Mouse (Mus musculus): Measurements from ENCODE around the gene Wap. TPM values are rescaled to one million over a fixed set of nuclear protein-coding genes. Genes with fewer than 3 reads are reported as not detected.

Wap gene
- polyA plus RNA-seq, 1 experiment from 2014 or later, result not detected

- no peaks in the 10 kb centered on the region for H3K9me3 ChIP-seq (ENCODE audit: control insufficient read depth, low read length)
- 97% methylated on average over 5 of the region's 5 CpGs for WGBS
- H3K27ac ChIP-seq (ENCODE audit: low read depth, low read length), result no peak overlapping the region
- H3K9ac ChIP-seq (ENCODE audit: low read depth, low read length), result no peak overlapping the region
- peaks cover 42% of the 10 kb centered on the region for H3K36me3 ChIP-seq (ENCODE audit: control insufficient read depth, insufficient read depth, low read length)
- no peak overlapping the region for H3K4me2 ChIP-seq (ENCODE audit: low read length)
- no peaks in the 10 kb centered on the region for H3K27me3 ChIP-seq (replicated peaks; ENCODE audit: control insufficient read depth, insufficient read depth, low read length)
- no peak for ATAC-seq
- no peak overlapping the region for H3K4me3 ChIP-seq (ENCODE audit: low read length)
- peaks cover 25% of the 10 kb centered on the region for H3K4me1 ChIP-seq (ENCODE audit: control insufficient read depth, insufficient read depth, low read depth, low read length)
Observed at GRCm38 (mm10) chr11:6595339-6595738, 43.1 kb downstream of the Wap start.

DNA sequence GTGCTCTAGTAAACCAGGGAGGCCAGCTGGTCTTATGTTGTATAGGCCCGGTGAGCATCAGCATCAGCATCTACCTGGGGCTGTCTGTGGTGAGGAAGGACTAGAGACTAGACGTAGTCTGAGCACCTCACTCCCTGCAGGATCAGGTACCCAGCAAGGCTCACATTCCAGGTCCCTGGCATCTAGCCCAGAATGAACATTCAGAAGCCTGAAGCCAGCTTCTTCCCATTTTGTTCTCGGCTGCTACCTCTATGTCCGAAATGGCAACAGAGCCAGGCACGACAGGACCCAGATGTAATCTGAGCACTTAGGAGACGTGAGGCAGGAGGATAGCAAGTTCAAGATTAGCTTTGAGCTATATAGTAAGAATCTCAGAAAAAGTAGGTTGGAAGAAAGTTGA lies 43.6 kb downstream of the Wap start:
- no peak for ATAC-seq
- Histone ChIP-seq H3K36me3 (ENCODE audit: control insufficient read depth, insufficient read depth, low read length) (peaks cover 42% of the 10 kb centered on the region), H3K9ac (ENCODE audit: low read depth, low read length) (no peak overlapping the region), H3K9me3 (ENCODE audit: control insufficient read depth, low read length) (no peaks in the 10 kb centered on the region), H3K4me1 (ENCODE audit: control insufficient read depth, insufficient read depth, low read depth, low read length) (peaks cover 21% of the 10 kb centered on the region), H3K4me3 (ENCODE audit: low read length) (no peak overlapping the region), H3K27ac (ENCODE audit: low read depth, low read length) (no peak overlapping the region; the same call in 1 of the 2 replicates), H3K4me2 (ENCODE audit: low read length) (no peak overlapping the region), H3K27me3 (replicated peaks; ENCODE audit: control insufficient read depth, insufficient read depth, low read length) (no peaks in the 10 kb centered on the region)
- WGBS, result 89% methylated on average over 6 of the region's 6 CpGs

GRCm38 (mm10) chr11:6593406-6593805 lies 45.0 kb downstream of the Wap start:
- Histone ChIP-seq H3K36me3 (ENCODE audit: control insufficient read depth, insufficient read depth, low read length) (peaks cover 49% of the 10 kb centered on the region), H3K27ac (ENCODE audit: low read depth, low read length) (no peak overlapping the region)
- 67% methylated on average over 11 of the region's 11 CpGs for WGBS

DNA sequence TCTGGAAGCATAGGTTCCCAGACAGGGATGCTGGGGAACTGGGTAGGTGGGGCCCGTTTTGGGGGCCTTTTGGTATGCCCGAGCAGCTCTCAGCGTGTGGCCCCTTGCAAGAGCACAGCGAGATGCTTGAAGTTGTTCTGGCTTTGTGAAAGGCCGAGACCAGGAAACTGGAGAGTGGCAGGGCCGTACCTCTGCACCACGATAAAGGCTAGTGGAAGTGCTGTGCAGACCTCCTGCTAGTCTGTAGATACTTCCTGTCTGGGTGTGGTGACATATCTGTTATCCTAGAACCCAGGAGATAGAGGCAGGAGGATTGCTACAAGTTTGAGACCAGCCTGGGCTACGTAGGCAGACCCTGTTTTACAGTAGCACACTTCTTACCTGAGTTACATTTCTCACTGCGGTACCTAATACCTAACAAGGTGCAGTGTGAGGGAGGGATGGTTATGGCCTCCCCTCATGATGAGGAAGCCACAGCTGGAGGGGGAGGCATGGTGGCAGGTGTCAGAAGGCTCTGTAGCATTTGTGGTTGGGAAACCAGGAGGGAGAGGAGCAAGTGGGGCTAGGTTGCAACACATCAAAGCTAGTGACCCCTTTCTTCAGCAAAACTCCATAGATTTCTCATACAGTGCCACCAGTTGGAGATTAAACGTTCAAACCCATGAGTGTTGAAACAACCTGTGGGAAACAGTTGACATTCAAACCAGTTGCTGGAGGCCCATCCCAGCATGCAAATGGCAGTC lies 47.3 kb downstream of the Wap start:
- Histone ChIP-seq H3K27me3 (replicated peaks; ENCODE audit: control insufficient read depth, insufficient read depth, low read length) (no peaks in the 10 kb centered on the region), H3K27ac (ENCODE audit: low read depth, low read length) (no peak overlapping the region), H3K9me3 (ENCODE audit: control insufficient read depth, low read length) (no peaks in the 10 kb centered on the region), H3K4me2 (ENCODE audit: low read length) (no peak overlapping the region), H3K4me3 (ENCODE audit: low read length) (no peak overlapping the region), H3K9ac (ENCODE audit: low read depth, low read length) (no peak overlapping the region), H3K36me3 (ENCODE audit: control insufficient read depth, insufficient read depth, low read length) (peaks cover 46% of the 10 kb centered on the region), H3K4me1 (ENCODE audit: control insufficient read depth, insufficient read depth, low read depth, low read length) (no peaks in the 10 kb centered on the region)
- ATAC-seq, result no peak
- 74% methylated on average over 10 of the region's 10 CpGs for WGBS

More at GRCm38 (mm10) chr11:6593406-6593805, 45.0 kb downstream of the Wap start:
- Histone ChIP-seq H3K9ac (ENCODE audit: low read depth, low read length) (no peak overlapping the region), H3K4me1 (ENCODE audit: control insufficient read depth, insufficient read depth, low read depth, low read length) (peaks cover 7% of the 10 kb centered on the region; the same call in 1 of the 2 replicates), H3K9me3 (ENCODE audit: control insufficient read depth, low read length) (no peaks in the 10 kb centered on the region), H3K27me3 (replicated peaks; ENCODE audit: control insufficient read depth, insufficient read depth, low read length) (no peaks in the 10 kb centered on the region), H3K4me3 (ENCODE audit: low read length) (no peak overlapping the region), H3K4me2 (ENCODE audit: low read length) (no peak overlapping the region)
- ATAC-seq, result no peak

DNA sequence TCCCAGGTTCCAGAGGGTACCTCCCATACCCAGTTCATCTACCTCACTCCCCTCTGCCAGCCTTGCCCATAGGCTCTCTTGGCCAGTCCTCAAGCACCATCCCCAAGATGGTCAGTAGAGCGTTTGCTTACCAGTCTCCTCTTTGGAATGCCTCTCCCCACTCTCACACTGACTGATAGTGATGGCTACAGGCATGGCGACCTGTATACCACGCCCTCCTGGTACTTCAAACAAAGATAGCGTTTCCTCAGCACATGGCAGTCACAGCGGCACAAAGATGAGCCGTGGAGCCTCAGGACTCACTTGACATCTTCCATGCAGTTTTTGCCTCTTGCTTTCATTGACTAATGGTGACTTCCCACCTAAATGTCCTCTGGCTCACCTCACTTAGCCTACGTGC lies 48.6 kb downstream of the Wap start:
- Histone ChIP-seq H3K9ac (ENCODE audit: low read depth, low read length) (no peak overlapping the region), H3K4me1 (ENCODE audit: control insufficient read depth, insufficient read depth, low read depth, low read length) (no peaks in the 10 kb centered on the region), H3K36me3 (ENCODE audit: control insufficient read depth, insufficient read depth, low read length) (peaks cover 41% of the 10 kb centered on the region), H3K27ac (ENCODE audit: low read depth, low read length) (no peak overlapping the region), H3K27me3 (replicated peaks; ENCODE audit: control insufficient read depth, insufficient read depth, low read length) (no peaks in the 10 kb centered on the region), H3K4me2 (ENCODE audit: low read length) (no peak overlapping the region), H3K9me3 (ENCODE audit: control insufficient read depth, low read length) (no peaks in the 10 kb centered on the region), H3K4me3 (ENCODE audit: low read length) (no peak overlapping the region)
- WGBS, result 92% methylated on average over 7 of the region's 7 CpGs
- no peak for ATAC-seq

GRCm38 (mm10) chr11:6588295-6588694 lies 50.1 kb downstream of the Wap start:
- H3K36me3 ChIP-seq (ENCODE audit: control insufficient read depth, insufficient read depth, low read length), result peaks cover 31% of the 10 kb centered on the region
- H3K27ac ChIP-seq (ENCODE audit: low read depth, low read length), result no peak overlapping the region
- H3K4me2 ChIP-seq (ENCODE audit: low read length), result no peak overlapping the region
- H3K9ac ChIP-seq (ENCODE audit: low read depth, low read length), result no peak overlapping the region
- no peaks in the 10 kb centered on the region for H3K4me1 ChIP-seq (ENCODE audit: control insufficient read depth, insufficient read depth, low read depth, low read length)
- H3K4me3 ChIP-seq (ENCODE audit: low read length), result no peak overlapping the region
- no peak for ATAC-seq
- H3K27me3 ChIP-seq (replicated peaks; ENCODE audit: control insufficient read depth, insufficient read depth, low read length), result no peaks in the 10 kb centered on the region
- WGBS, result 94% methylated on average over 7 of the region's 7 CpGs
- no peaks in the 10 kb centered on the region for H3K9me3 ChIP-seq (ENCODE audit: control insufficient read depth, low read length)

DNA sequence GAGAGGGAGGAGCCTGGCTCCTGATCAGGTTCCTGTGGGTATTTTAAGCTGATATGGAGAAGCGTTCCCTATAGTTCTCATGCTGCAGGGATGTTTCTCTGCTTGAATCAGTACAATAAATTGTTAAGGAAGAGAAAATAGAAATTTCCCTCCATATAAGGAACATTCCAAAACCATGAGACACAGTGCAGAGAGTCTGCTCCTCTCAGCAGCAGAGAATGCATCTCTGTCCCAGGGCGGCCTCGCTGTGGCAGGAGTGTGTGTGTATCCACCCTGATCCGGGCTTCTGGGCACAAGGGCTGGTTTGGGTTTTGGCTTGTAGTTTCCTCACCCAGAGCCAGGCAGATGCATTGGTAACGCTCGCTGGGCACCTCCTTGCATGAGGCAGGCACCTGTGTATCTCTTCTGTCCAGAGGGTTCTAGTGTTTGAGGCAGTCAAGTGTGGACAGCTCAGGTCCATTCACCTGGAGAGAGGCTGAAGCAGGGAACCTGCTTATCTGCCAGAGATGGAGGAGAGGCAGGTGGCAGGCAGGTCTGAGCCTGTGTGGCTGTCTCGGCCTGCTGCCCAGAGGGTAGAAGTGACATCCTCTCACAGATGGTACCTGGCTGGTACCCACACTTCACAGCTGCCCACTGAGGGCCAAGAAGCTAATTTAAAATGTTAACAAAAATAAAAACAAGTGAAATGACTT lies 51.0 kb downstream of the Wap start:
- H3K27ac ChIP-seq (ENCODE audit: low read depth, low read length), result no peak overlapping the region
- H3K4me2 ChIP-seq (ENCODE audit: low read length), result no peak overlapping the region
- H3K4me3 ChIP-seq (ENCODE audit: low read length), result no peak overlapping the region
- H3K27me3 ChIP-seq (replicated peaks; ENCODE audit: control insufficient read depth, insufficient read depth, low read length), result no peaks in the 10 kb centered on the region
- no peak overlapping the region for H3K9ac ChIP-seq (ENCODE audit: low read depth, low read length)
- WGBS, result 93% methylated on average over 7 of the region's 7 CpGs
- peaks cover 28% of the 10 kb centered on the region for H3K36me3 ChIP-seq (ENCODE audit: control insufficient read depth, insufficient read depth, low read length)
- 0 out of 2 replicates have a peak, but pooled peaks have one; percentile 21 for ATAC-seq
- no peaks in the 10 kb centered on the region for H3K4me1 ChIP-seq (ENCODE audit: control insufficient read depth, insufficient read depth, low read depth, low read length)
- H3K9me3 ChIP-seq (ENCODE audit: control insufficient read depth, low read length), result no peaks in the 10 kb centered on the region

DNA sequence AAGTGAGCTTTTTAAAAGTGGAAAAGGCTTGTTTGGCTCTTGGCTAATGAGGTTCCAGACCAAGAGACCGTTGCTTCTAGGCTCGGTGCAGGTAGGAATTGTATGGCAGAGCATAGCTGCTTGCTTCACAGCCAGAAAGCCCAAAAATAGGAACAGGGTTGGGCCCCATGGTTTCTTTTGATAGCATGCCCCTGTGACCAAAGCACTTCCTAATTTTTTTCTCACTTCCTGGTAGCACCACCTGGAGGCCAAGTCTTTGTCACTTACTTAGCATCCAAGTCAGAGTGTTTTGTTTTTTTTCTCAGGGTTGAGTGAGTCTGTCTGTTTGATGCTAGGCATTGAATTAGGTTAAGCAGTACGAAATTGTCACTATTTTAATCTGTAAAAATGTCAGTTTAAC lies 51.8 kb downstream of the Wap start:
- no peak overlapping the region for H3K4me3 ChIP-seq (ENCODE audit: low read length)
- no peak overlapping the region for H3K4me2 ChIP-seq (ENCODE audit: low read length)
- no peaks in the 10 kb centered on the region for H3K4me1 ChIP-seq (ENCODE audit: control insufficient read depth, insufficient read depth, low read depth, low read length)
- H3K9me3 ChIP-seq (ENCODE audit: control insufficient read depth, low read length), result no peaks in the 10 kb centered on the region
- ATAC-seq, result no peak
- H3K27me3 ChIP-seq (replicated peaks; ENCODE audit: control insufficient read depth, insufficient read depth, low read length), result no peaks in the 10 kb centered on the region
- H3K27ac ChIP-seq (ENCODE audit: low read depth, low read length), result no peak overlapping the region
- H3K9ac ChIP-seq (ENCODE audit: low read depth, low read length), result no peak overlapping the region
- peaks cover 23% of the 10 kb centered on the region for H3K36me3 ChIP-seq (ENCODE audit: control insufficient read depth, insufficient read depth, low read length)
- WGBS, result 91% methylated on average over 3 of the region's 3 CpGs

DNA sequence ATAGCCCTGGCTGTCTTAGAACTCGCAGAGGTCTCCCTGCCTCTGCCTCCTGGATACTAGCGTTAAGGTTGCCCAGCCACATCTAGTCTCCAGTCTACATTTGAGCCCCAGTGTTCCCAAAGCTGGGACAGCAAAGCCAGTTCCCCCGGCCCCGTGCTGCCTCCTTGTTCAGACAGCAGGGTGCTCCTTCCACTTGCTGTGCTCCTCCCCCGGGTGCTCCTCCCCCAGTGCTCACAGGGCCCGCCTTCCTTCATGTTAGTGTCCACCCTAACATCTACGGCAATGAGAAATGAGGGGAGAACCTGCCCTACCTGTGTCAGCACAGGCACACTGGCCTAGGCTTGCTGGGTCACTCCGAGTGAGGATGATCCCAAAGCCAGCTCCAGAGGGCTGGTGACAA lies 52.7 kb downstream of the Wap start:
- Histone ChIP-seq H3K4me1 (ENCODE audit: control insufficient read depth, insufficient read depth, low read depth, low read length) (no peaks in the 10 kb centered on the region), H3K27ac (ENCODE audit: low read depth, low read length) (no peak overlapping the region), H3K4me2 (ENCODE audit: low read length) (no peak overlapping the region), H3K9me3 (ENCODE audit: control insufficient read depth, low read length) (no peaks in the 10 kb centered on the region), H3K36me3 (ENCODE audit: control insufficient read depth, insufficient read depth, low read length) (peaks cover 16% of the 10 kb centered on the region), H3K9ac (ENCODE audit: low read depth, low read length) (no peak overlapping the region), H3K4me3 (ENCODE audit: low read length) (no peak overlapping the region), H3K27me3 (replicated peaks; ENCODE audit: control insufficient read depth, insufficient read depth, low read length) (no peaks in the 10 kb centered on the region)
- no peak for ATAC-seq
- WGBS, result 94% methylated on average over 8 of the region's 8 CpGs

All from hindbrain, embryonic 16.5 days (tissue).